19 mouse cellular contexts compared by ENCODE assay signal in the genomic region with DNA sequence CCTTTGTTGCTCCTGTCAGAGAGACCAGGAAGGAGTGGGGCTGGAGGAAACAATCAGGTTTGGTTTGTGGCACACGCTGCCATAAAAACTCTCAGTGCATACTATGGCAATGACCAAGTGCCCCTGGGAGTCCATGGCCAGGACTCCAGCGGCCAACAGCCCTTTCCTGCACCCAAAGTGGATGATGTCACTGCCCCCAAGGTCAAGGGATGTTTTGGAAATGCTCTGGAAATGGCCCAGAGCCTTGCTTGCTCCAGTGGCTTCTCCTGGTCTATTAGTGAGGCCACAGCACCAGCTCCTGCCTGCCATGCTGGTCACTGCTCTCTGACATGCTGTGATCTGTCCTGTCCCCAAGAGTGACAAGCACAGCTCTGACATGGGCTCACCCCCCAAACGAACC. TPM values are rescaled to one million over a fixed set of nuclear protein-coding genes. Genes with fewer than 3 reads are reported as not detected.
DNase-seq lines count a peak whose midpoint lies in the region; ATAC-seq and TF ChIP-seq lines count a peak whose summit lies in the region.
"Had no signal": no experiment of that assay in that cellular context is flagged by ENCODE, and none has a peak within 500 bp of the region (broad histone marks: within the 10 kb centered on the region; RNA-seq: fewer than 3 reads in every experiment).

No protein-coding gene starts in this region.

- DNase-seq in kidney, postnatal 0 days (ENCODE audit: low spot score): no peak
- DNase-seq in ovary, postnatal 36 days (ENCODE audit: low spot score): peak; percentile 41
- DNase-seq in ovary, postnatal 10 days (ENCODE audit: low spot score): no peak
- DNase-seq in adrenal gland, adult 8-10 months: peak; percentile 89
- peak; percentile 84 to 89 for DNase-seq in adrenal gland, postnatal 36 days
- DNase-seq in thymus, postnatal 10 days (ENCODE audit: low spot score in 2 of 2): no peak
- no peak for DNase-seq in heart, adult 2 months
- DNase-seq: cerebellum, adult 11-12 months; cerebellum, adult 9-10 months; cerebellum, postnatal 25 days; heart, adult 18-20 months; heart, postnatal 14 days had no signal

- H3K36me3 ChIP-seq in kidney, postnatal 0 days (ENCODE audit: insufficient read depth, low read length): peaks cover 36% of the 10 kb centered on the region
- H3K36me3 ChIP-seq in kidney, embryonic 14.5 days (ENCODE audit: control insufficient read depth, insufficient read depth, low read length): peaks cover 81% of the 10 kb centered on the region
- H3K36me3 ChIP-seq in heart, adult 2 months (ENCODE audit: control insufficient read depth, insufficient read depth, low read length): no peaks in the 10 kb centered on the region

- no peaks in the 10 kb centered on the region for H3K9me3 ChIP-seq in kidney, postnatal 0 days (replicated peaks; ENCODE audit: low read length)
- H3K9me3 ChIP-seq in kidney, embryonic 14.5 days (ENCODE audit: control insufficient read depth, low read length): no peaks in the 10 kb centered on the region
- H3K9me3 ChIP-seq: forebrain, embryonic 15.5 days; heart, embryonic 15.5 days; hindbrain, embryonic 13.5 days; intestine, embryonic 15.5 days had no signal

- H3K4me2 ChIP-seq in kidney, postnatal 0 days (ENCODE audit: low read length): no peak overlapping the region
- H3K4me2 ChIP-seq in kidney, embryonic 14.5 days (replicated peaks; ENCODE audit: low read depth, low read length): no peak overlapping the region
- H3K4me2 ChIP-seq: forebrain, embryonic 15.5 days; heart, embryonic 11.5 days; heart, embryonic 15.5 days; hindbrain, embryonic 13.5 days; intestine, embryonic 15.5 days had no signal

- no peak for ATAC-seq in kidney, postnatal 0 days (replicated peaks; ENCODE audit: low FRiP score, low read depth)
- ATAC-seq in kidney, embryonic 14.5 days (ENCODE audit: low FRiP score, low TSS enrichment): no peak
- ATAC-seq: forebrain, embryonic 15.5 days; hindbrain, postnatal 0 days; intestine, embryonic 15.5 days had no signal

- no peak overlapping the region for H3K27ac ChIP-seq in kidney, postnatal 0 days
- no peak overlapping the region for H3K27ac ChIP-seq in kidney, embryonic 14.5 days (ENCODE audit: low read depth, low read length)
- H3K27ac ChIP-seq in heart, adult 2 months: no peak overlapping the region
- H3K27ac ChIP-seq: forebrain, embryonic 15.5 days; heart, embryonic 15.5 days; hindbrain, postnatal 0 days; intestine, embryonic 15.5 days had no signal

- H3K4me3 ChIP-seq in kidney, postnatal 0 days (replicated peaks; ENCODE audit: low read depth, low read length): no peak overlapping the region
- no peak overlapping the region for H3K4me3 ChIP-seq in kidney, embryonic 14.5 days (ENCODE audit: low read length)
- H3K4me3 ChIP-seq in heart, adult 2 months: no peak overlapping the region
- H3K4me3 ChIP-seq: forebrain, embryonic 15.5 days; heart, embryonic 15.5 days; hindbrain, embryonic 13.5 days; intestine, embryonic 15.5 days had no signal

- no peaks in the 10 kb centered on the region for H3K27me3 ChIP-seq in kidney, postnatal 0 days (ENCODE audit: insufficient read depth, low read length)
- no peaks in the 10 kb centered on the region for H3K27me3 ChIP-seq in kidney, embryonic 14.5 days (ENCODE audit: control insufficient read depth, insufficient read depth, low read length)
- H3K27me3 ChIP-seq in heart, adult 2 months (ENCODE audit: control insufficient read depth, insufficient read depth, low read length): no peaks in the 10 kb centered on the region
- H3K27me3 ChIP-seq: forebrain, embryonic 15.5 days; heart, embryonic 15.5 days; intestine, embryonic 15.5 days had no signal

- no peak for TF ChIP-seq EP300 in heart, adult 2 months (IDR thresholded peaks at IDR 0.05; ENCODE audit: insufficient read depth, low read depth, low read length)

- no peaks in the 10 kb centered on the region for H3K4me1 ChIP-seq in kidney, postnatal 0 days (replicated peaks; ENCODE audit: insufficient read depth, low read length)
- no peaks in the 10 kb centered on the region for H3K4me1 ChIP-seq in kidney, embryonic 14.5 days (ENCODE audit: control insufficient read depth, insufficient read depth, low read length)
- H3K4me1 ChIP-seq in heart, adult 2 months (ENCODE audit: control insufficient read depth, insufficient read depth, low read length): no peaks in the 10 kb centered on the region
- H3K4me1 ChIP-seq: forebrain, embryonic 15.5 days; heart, embryonic 15.5 days had no signal

- H3K79me2 ChIP-seq in heart, adult 2 months (replicated peaks; ENCODE audit: control insufficient read depth, insufficient read depth, low read length): no peaks in the 10 kb centered on the region

- intact Hi-C loops in heart, adult 2 months (cut with DNase I): no loop called here

- no peak for TF ChIP-seq POLR2A in heart, adult 2 months (IDR thresholded peaks at IDR 0.05; ENCODE audit: insufficient read depth, low read depth, low read length)

- TF ChIP-seq CTCF in kidney, postnatal 0 days (IDR thresholded peaks at IDR 0.05; ENCODE audit: low read depth): no peak
- TF ChIP-seq CTCF in heart, adult 2 months (IDR thresholded peaks at IDR 0.05): no peak

- WGBS in kidney, postnatal 0 days: 61% methylated on average over 3 of the region's 3 CpGs
- WGBS in kidney, embryonic 14.5 days: 73% methylated on average over 3 of the region's 3 CpGs
- WGBS in heart, adult 2 months: 73% methylated on average over 3 of the region's 3 CpGs

- H3K9ac ChIP-seq in kidney, postnatal 0 days (ENCODE audit: low read depth, low read length): 0 out of 2 replicates have a peak overlapping the region, but pooled peaks have one; percentile 24
- no peak overlapping the region for H3K9ac ChIP-seq in kidney, embryonic 14.5 days (ENCODE audit: low read depth, low read length)
- H3K9ac ChIP-seq in heart, adult 2 months (ENCODE audit: low read depth, low read length): no peak overlapping the region
- H3K9ac ChIP-seq: forebrain, embryonic 15.5 days; heart, embryonic 15.5 days; hindbrain, embryonic 13.5 days; intestine, embryonic 15.5 days had no signal

RNA-seq across cellular contexts. Expression of a gene that starts 10.4 kb away (rescaled TPM):
- polyA plus RNA-seq in kidney, postnatal 0 days (2015; fragmentation: Nextera tagmentation; extraction: Ambion mirVana): 14.3 and 15.5 TPM in 2 replicates
- 19.9 and 28.1 TPM in 2 replicates for polyA plus RNA-seq in kidney, embryonic 14.5 days (2014; fragmentation: Nextera tagmentation; extraction: Ambion mirVana)
- total RNA-seq in adrenal gland, adult 8-10 months (2022): 100 to 1,000 TPM in 2 of 4 experiments, 10 to 100 TPM in 2; 42.9 to 315 (median 94.5) TPM
- total RNA-seq in adrenal gland, postnatal 36 days (2021): 100 to 1,000 TPM in 1 of 2 experiments, 10 to 100 TPM in 1; 35.5 to 207 TPM
- total RNA-seq in heart, adult 2 months (2021): 10 to 100 TPM in 1 of 2 experiments, 1 to 10 TPM in 1; 9.3 to 10.7 TPM
- polyA plus RNA-seq in heart, adult 2 months (2012; rRNA removed): 3.7 and 6.5 TPM in 2 replicates

RNA-seq across cellular contexts. Expression of a gene that starts 22.3 kb away (rescaled TPM):
- polyA plus RNA-seq in kidney, postnatal 0 days (2015; fragmentation: Nextera tagmentation; extraction: Ambion mirVana): 10.8 and 12.1 TPM in 2 replicates
- polyA plus RNA-seq in kidney, embryonic 14.5 days (2014; fragmentation: Nextera tagmentation; extraction: Ambion mirVana): 12.2 and 15.6 TPM in 2 replicates
- 10 to 100 TPM; 15.2 to 19.1 (median 15.7) TPM for total RNA-seq in adrenal gland, adult 8-10 months (2022)
- total RNA-seq in adrenal gland, postnatal 36 days (2021): 10 to 100 TPM; 11.5 to 12.7 TPM
- total RNA-seq in heart, adult 2 months (2021): 1 to 10 TPM; 6.1 to 6.3 TPM
- polyA plus RNA-seq in heart, adult 2 months (2012; rRNA removed): 19.1 and 22.8 TPM in 2 replicates

RNA-seq across cellular contexts. Expression of a gene that starts 22.5 kb away (rescaled TPM):
- polyA plus RNA-seq in kidney, postnatal 0 days (2015; fragmentation: Nextera tagmentation; extraction: Ambion mirVana): 107 and 130 TPM in 2 replicates
- polyA plus RNA-seq in kidney, embryonic 14.5 days (2014; fragmentation: Nextera tagmentation; extraction: Ambion mirVana): 97.3 and 115 TPM in 2 replicates
- total RNA-seq in adrenal gland, adult 8-10 months (2022): 10 to 100 TPM; 55.2 to 74.8 (median 64.3) TPM
- total RNA-seq in adrenal gland, postnatal 36 days (2021): 10 to 100 TPM; 59.9 to 69.4 TPM
- 10 to 100 TPM; 82.7 to 93.9 TPM for total RNA-seq in heart, adult 2 months (2021)
- polyA plus RNA-seq in heart, adult 2 months (2012; rRNA removed): 35.5 and 51.0 TPM in 2 replicates

RNA-seq across cellular contexts. Expression of a gene that starts 29.2 kb away (rescaled TPM):
- polyA plus RNA-seq in kidney, postnatal 0 days (2015; fragmentation: Nextera tagmentation; extraction: Ambion mirVana): 1.4 TPM in 2 replicates
- 1.3 and 1.9 TPM in 2 replicates for polyA plus RNA-seq in kidney, embryonic 14.5 days (2014; fragmentation: Nextera tagmentation; extraction: Ambion mirVana)
- 10 to 100 TPM; 14.3 to 22.8 (median 18.3) TPM for total RNA-seq in adrenal gland, adult 8-10 months (2022)
- 10 to 100 TPM in 1 of 2 experiments, 1 to 10 TPM in 1; 9.2 to 13.2 TPM for total RNA-seq in adrenal gland, postnatal 36 days (2021)
- total RNA-seq in heart, adult 2 months (2021): 1 to 10 TPM; 3.6 to 4.7 TPM
- 10.3 and 12.1 TPM in 2 replicates for polyA plus RNA-seq in heart, adult 2 months (2012; rRNA removed)

Comparison
In these comparisons a context has a peak if more than half of its experiments do, and no peak if none do; other contexts are left out.
1. DNase-seq: peak in ovary, postnatal 36 days (single experiment), adrenal gland, adult 8-10 months (single experiment) and adrenal gland, postnatal 36 days (2 of 2); none in kidney, postnatal 0 days (single experiment), ovary, postnatal 10 days (single experiment), thymus, postnatal 10 days (0 of 2) and heart, adult 2 months (0 of 2).